Mouse (Mus musculus): ENCODE measurements around the gene Ptprk.

Gene Ptprk

DNA sequence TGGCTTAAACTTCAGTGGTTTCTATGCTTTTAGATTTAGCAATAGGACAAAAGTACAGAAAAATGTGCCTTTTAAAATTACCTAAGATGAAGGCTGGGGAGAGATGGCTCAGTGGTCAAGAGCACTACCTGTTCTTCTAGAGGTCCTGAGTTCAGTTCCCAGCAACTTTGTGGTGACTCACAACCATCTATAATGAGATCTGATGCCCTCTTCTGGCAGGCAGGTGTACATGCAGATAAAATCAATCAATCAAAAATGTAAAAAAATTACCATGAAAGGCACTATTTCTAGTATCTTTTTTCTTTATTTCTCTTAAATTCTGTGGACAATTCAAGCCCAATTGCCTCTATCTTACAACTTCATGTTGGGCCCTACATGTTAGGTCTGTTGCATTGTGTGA lies 42.4 kb downstream of the Ptprk start:
- no peak for DNase-seq

DNA sequence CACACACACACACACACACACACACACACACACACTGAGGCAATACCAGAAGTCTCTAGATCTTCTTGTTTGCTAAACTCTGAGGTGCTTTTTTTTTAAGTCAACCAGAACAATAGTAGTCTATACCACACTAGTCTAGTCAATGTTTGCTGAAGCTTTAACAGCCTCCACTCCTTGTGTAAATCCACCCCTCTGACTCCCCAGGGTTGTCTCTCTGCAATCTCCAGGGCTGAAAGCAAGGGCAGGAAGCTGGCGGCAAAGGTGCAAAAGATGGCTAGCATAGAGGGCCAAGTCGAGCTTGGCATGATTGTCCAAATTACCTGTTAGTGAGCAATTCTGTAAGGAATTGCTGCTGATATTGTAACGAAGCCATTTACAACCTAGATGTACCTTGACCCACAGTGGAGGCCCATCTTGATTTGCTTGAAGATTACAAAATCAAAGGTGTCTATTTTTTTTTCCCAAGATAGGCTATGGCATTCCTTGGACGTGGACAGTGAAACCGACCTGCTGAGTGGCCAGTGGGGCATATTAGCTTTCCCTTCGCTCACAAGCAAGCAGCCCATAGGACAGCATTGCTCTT lies 44.3 kb downstream of the Ptprk start:
- no peak for DNase-seq

DNA sequence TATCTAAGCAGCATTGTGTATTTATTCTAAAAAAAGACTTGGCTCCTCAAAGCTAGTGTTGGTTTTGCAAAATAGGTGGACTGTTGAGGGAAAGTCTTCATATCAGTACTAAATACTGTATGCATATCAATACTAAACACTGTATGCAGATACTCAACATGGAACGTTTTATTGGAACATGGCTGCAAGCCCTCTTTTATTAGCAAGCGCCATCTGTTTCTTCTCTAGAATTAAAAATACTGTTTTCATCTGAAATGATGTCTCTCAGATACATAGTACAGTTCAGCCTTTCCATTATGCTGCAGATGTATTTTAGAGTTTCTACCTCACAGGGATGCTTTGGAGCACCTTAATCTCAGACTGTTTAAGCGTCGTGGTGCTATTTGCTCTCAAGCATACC lies 49.3 kb downstream of the Ptprk start:
- DNase-seq, result no peak

DNA sequence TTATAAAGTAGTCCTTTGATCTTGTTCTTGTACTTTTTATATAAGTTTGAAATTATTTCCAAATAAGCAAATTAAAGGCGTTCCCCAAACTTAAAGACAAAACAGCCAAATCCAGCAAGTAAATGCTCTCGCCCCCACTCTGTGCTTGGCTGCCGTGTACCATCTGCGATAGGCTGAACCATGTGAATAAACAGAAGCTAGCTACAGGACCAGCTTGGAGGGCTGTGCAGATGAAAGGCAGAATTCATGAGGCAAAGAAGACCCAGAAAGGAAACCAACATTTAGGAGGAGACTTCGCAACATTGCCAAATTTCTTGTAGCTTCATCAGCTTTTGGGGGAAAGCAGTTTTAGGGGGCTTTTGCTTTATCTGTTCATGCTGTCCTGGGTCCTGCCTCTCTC lies 53.4 kb downstream of the Ptprk start:
- DNase-seq, result no peak

DNA sequence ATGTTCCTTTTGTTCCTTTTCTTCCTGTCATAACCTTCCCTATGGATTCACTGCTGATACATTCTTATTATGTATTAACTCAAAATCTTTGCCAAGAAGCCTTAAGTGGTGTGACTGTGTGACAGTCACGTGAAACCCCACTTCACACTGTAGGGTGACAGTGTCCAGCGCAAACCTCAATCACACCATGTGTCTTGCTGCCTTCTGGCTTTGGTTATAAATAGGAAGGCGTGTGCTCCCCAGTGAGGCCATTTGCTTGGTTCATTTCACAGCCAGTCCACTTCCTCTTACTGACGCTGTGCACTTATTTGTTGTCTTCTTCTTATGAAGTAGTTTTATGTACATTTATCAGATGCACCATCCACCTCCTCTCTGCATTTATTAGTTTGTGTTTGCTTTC lies 53.8 kb downstream of the Ptprk start:
- DNase-seq, result no peak

DNA sequence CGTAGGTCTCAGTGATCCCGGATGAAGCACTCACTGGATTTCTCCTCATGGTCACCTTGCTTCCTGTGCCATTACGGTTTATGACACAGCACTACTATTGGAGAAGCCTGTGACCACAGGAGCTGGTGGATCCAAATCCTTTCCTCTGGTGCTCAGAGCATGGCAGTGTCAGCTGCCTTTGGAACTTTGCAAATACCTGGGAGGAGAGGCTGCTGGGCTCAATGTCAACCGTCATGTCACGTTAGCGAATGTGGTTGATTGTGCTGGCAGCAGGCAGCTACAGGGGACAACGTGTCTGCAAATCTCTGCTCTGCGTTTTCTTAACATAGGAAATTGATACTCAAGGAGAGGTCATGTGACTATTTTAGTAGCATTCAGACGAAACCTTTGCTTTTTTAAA lies 55.8 kb downstream of the Ptprk start:
- DNase-seq, result no peak

DNA sequence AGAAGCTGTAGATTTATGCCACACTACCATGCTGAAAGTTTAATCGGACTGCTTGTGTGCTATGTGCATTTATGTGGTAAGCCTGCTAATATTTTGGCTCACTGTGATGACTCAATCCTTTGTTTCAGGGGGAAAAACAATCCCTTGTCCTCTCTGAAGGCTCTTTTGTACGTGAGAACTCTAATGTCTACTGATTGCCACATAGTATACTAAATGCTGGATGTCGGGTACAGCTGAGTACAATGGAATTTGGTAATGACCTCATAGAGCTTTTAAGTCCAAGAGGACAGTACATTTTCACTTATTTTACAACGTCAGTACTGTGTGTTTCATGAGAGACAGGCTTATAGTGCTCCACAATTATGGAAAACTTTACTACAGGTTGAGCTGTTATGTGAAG lies 59.1 kb downstream of the Ptprk start:
- no peak for DNase-seq

DNA sequence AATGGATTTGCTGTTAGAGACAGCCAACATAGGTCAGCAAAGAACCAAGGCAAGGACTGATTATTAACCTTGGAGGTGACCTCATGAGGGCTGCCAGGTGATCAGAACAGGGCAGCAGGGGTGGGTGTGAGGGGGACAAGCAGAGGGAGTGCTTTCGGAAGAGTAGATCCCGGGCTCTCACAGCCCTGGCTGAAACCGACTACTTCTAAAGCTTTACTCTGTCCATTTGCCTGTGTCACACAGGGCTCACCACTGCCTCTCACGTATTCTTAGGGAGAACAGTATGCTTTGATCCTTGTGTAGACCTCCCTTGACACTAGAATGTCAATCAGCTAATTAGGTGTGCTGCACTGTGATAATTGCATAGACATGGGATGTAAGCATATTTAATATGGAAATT lies 63.8 kb downstream of the Ptprk start:
- DNase-seq, result no peak

DNA sequence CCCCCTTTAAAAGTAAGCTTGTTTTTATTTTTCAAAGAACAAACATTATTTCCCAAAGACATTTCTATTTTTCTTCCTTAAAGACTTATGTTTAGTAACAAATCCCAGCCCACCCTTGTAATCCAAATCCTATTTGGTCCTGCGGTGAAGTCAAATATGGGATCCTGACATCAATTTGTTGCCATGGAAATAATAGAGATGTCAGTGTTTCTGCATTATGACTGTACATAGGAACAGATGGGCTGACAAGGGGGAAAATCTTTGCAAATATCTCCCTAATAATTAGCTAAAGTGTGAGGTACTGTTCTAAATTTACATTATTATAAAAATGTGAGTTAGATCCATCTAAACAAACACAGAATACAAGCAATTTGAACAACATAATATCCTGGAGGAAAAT lies 69.8 kb downstream of the Ptprk start:
- DNase-seq, result no peak

DNA sequence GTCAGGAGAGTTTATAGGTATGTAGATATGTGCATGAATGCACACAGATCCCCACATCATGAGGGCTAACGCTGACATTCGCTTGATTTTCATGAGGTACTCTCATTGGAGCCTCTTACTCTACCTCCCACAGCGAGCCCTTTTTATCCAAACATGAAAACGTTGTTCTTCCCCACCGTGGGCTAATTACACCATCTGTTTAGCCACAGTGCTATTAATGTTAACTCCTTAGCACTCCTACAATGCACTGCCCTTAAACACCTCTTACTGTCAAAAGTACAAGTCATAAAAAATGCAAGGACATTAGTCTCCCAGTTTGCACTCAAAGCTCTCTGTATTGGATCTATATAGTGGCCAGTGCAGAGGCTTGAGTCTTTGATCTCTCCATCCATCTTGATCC lies 70.7 kb downstream of the Ptprk start:
- DNase-seq, result no peak

DNA sequence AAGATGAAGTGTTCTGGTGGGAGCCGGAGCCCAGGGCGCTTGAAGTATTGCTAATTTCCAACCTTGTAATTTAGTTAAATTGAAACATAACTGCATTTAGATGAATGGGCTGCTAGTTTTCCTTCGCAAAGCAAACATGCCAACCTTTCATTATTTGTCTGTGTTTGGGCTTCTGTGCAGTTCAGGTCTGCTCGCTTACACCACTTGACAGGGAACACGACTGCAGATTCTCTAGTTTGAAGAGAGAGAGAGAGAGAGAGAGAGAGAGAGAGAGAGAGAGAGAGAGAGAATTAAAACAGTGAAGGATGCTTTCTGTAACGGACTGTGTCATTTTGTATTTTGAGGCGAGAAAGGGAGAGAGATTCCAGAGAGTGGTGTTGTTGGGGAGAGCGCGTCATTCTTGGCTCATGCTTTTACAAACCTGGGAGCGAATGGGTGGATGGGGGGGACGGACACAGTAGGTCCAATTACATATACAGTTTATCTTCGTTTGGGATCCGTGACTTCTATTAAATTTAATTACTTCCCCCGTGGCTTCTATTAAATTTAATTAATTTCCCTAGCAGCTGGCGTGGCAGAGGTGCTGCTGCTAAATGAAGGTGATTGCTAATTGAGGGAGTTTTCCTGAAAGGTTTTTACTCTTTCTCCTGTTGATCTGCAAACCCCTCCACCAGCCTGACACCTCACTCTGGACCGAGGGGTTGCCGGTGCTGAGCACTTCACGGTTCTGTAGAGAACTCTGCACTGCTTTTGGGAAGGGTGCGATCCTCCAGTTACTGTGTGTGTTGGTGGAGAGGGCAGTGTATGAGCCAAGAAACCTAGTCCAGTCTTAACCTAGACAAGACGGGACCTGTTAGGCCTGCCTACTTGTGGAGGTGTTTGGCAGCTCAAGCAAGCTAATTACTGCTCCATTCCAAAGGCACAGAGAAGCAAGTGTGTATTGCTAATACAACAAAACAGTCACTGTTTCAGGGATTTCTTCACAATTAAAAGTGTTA lies 81.4 kb downstream of the Ptprk start:
- DNase-seq, result no peak

DNA sequence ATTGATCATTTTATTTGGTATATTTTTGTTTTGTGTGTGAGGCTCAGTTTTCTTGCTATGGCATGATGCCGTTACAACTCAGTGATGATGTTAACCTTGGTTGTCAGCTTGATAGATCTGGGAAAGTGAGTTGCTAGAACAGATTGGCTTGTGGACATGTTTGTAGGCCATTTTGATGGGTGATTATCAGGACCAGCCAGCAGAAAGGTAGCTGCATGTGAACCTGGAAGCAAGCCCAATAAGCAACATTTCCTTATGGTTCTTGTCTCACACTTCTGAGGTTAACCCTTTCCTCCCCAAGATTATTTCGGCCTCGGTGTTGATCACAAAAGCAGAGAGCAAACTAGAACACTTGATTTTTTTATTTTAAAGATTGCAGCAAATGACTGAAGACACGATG lies 85.1 kb downstream of the Ptprk start:
- no peak for DNase-seq

DNA sequence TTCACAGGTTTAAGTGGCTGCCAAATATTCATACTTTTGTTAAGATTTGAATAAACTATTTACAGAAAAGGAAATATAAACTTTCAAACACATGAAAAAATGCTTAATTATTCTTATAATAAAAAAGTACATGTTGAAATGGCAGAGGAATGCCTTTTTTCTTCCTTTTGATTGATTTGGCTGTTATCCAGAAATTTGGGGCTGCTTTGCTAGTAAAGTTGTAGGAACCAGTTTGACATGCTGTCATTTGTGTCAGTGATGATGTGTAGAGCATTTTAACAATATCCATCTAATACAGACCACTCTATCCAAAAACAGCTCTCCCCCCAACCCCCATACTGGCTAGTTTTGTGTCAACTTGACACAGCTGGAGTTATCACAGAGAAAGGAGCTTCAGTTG lies 86.7 kb downstream of the Ptprk start:
- DNase-seq, result no peak

DNA sequence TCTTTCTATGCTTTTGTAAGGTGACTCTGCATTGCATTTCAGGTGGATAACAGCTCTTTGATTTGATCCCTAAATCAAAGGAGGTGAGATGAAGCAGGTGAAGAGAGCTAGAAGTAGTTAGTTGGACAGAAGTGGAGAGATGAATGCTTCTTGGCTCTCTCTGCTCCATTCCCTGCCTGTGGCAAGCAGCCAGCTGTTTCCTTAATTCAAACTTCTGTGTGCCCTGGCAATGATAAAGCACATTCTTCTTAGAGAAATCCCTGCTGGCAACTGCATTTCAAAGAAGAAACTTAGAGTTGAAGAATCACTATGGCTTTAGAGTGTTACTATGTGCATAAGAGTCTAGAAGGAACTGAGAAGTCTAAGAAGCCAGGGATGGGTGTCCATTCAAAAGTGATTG lies 89.6 kb downstream of the Ptprk start:
- DNase-seq, result peak; percentile 39

DNA sequence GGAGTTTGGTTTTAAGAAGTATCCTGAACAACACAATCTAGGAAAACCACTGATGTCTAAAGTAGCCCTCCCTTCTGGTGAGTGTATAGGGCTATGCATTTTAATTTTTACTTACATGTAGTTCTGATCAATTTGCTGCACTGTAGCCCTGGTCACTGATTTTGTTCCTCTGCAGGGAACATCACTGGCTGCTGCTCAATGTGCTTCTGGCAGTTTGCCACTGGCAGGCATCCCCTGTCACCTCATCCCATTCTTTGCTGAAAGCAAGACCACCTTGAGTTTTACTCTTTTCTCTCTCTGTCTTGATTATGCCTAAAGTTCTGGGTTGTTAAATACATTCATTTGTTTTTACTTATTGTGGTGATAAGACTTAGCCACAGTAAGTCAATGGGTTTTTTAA lies 90.1 kb downstream of the Ptprk start:
- DNase-seq, result no peak

DNA sequence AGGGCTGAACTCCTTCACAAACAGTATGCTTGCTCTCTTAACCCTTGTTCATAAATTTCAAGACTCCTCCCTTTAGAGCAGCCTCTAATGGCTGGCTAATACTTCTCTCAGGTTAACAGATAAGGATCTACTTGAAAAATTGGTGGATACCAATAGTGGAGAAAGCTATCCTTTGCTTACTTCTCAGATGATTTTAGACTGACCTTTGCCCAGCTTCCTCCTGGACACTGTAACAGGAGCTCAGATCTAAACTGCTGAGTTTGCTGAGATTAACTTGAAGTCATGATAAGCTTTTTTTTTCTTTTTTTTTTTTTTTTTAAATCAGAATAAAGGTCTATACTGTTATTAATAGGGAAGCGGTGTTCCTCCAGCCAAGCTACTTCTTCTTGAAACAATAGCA lies 92.0 kb downstream of the Ptprk start:
- no peak for DNase-seq

DNA sequence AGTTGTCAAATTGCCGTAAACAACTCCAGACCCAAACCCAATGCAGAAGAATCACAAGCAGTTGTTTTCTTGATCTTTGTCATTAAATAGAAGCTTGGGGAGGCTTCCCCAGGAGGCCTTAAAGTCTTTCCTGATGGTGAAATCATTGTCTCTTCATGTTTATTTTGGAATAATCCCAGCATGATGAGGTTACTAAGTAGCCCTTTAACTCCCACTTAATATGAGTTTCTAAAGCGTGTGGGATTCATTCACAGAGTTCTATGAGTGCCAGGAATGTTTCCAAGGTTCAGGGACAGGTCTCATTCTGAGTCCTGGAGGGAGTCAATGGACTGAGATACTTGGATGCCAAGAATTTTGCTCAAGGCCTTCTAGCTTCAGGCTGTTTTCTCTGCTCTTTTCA lies 92.5 kb downstream of the Ptprk start:
- DNase-seq, result no peak

DNA sequence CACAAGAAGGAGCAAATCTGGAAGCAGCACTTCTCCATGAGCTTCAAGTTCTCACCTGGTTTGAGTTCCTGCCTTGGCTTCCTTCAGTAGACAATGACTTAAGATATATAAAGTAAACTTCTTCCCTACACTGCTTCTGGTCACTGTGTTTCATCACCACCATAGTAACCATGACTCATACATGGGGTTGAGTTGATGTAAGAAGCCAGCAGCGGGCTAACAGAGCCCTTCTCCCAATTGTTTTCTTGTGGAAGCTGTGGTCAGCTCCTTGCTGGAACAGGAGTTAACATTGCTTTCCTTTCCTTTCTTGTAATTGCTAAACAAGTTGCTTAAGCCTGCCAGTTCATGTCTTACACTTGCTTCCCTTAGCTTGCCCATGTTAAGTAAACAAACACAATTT lies 96.6 kb downstream of the Ptprk start:
- DNase-seq, result no peak

DNA sequence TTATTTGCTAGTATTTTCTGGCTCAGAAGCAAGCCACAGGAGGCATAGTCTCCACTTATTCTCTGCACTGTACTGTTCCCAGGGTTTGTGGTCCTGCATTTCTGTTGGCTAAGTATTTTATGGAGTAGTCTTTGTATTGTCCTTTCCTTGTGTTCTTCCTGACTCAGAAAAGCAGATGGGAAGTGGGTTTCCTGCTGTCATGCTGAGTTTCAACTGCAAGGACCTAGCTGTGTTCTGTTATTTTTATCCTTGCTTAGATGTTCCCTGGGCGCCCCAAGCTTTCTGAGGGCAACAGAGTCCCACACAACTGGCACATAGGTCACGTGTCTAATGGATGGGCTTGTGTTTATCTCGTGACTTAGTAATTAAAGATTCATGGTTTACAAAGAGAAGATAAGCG lies 104.3 kb downstream of the Ptprk start:
- DNase-seq, result no peak

DNA sequence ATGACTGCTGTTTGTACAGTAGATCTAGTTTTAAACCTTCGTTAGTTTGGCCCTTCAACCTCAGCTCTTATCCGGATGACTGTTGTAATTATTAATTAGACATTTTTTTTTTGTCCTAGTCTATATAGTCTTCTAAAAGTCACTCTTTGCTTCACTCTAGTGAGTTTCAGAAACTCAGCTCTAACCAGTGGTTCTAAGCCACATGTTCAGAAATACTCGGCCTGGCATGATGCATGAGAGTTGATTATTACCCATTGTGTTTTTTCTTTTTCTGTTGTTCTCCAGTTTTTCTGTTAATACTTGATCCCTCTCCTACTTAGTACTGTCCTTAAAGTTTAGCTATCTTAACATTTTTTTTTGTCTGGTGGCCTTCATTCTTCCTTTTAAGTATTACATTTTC lies 107.5 kb downstream of the Ptprk start:
- DNase-seq, result no peak

DNA sequence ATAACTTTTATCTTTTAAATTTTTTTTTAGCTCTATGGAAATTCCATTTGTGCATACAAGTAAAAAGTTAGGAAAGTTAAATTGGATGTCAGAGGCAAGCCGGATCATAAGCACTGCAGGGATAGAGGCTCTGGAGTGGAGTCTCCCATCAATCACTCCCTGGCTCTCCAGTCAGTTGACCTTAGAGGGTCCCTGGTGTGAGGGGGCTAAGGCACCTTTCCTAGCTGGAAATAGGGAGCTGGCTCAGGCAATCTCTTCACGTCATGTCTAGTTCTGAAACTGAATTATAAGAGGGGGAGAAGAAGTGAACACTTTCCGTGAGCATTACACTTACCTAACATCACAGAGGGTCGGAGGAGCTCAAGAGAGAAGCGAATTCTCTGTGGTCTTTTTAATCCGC lies 110.1 kb downstream of the Ptprk start:
- DNase-seq, result no peak

DNA sequence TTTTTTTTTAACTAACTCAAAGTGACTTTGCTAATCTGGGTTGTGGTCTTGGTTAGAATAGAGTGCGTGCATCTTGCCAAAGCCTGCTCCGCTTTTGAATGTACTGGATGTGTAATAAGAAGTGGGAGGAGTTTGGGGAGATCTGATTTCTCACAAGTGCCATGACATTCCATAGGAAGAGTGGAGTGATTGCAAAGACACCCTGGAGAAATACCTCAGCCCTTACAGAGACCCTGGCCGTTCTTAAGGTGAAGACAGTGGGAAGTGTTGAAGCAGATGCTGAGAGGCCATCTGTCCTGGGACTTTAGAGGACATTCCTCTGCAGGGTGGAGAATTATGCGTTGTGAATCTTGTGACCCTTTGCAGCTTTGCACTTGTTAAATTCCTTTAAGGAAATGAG lies 110.7 kb downstream of the Ptprk start:
- DNase-seq, result no peak

DNA sequence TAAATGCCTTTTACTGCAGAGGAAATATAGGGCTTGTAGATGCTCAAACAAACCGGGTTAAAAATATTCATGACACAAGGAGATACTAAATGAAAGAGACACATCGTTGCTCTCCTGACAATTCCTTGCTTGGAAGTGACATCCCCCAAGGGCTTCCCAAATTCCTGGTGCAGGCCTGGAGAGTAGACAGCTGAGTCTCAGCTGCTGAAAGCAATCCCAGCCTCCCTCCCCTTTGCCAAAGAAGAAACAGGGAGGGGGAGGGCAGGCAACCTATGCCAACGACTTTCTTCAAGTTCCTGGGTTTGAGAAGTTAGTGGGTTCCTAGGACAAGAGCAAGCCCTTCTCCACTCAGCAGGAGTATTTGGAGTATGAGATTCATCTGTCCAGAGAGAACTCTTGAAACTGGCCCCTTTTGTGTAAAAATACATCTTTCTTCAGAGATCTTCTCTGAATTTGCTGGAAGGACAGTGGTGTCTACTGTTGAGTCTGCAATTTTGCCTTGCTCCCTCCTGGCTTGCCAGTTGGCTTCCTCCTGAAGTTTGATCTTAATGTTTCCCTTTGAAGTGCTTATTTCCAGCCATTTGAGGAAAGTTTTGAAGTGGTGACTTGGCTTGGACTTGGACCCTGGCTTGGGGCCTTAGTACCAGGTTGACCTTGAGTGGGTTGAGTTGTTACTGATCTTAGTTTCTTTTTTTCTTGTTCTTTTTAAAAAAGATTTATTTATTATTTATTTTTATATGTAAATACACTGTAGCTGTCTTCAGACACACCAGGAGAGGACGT lies 111.6 kb downstream of the Ptprk start:
- DNase-seq, result no peak

DNA sequence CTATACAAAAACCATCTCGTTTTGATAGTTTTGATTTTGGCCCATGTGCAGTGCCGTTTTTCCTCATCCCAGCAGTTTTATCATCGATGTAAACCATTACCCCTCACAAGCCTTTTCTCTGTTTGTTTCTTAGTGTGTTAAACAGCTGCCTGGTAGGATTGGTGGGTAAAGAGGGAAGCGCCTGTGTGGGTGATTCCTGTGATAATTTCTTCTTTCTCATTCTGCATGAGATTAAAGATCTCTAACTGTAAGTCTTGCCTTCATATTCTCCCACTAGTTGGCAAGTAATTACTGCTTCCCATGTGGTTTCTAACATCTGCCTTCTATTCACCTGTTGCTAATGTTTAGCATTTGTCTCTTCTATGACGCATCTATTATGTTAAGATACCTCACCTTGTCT lies 116.8 kb downstream of the Ptprk start:
- DNase-seq, result no peak

Data from kidney, adult 18-20 months (tissue).